Mouse (Mus musculus) kidney, embryonic 14.5 days (tissue): ENCODE measurements at regions not wholly inside any gene's neighbourhood (a gene's known extent, or its start where the extent isn't known, plus 50 kb on each side); places are given as distances from the start of the nearest gene placed in this dataset.

ENCODE experiments used
- ATAC-seq: fragments of 200-750 bp; cut with Nextera tagmentation; 2 replicates; pipeline ENCODE4 v1.8.0; 2017; ENCODE audit warnings: moderate number of reproducible peaks, mild to moderate bottlenecking, moderate TSS enrichment, moderate library complexity; ENCODE audit not compliant: low FRiP score, low TSS enrichment
- H3K27ac ChIP-seq: fragments of 300-500 bp; sonication (generic); 2 replicates; pipeline ENCODE4 v1.5.1; 2014; ENCODE audit warnings: low read depth, mild to moderate bottlenecking, low read length, moderate library complexity, mixed read lengths
- H3K27me3 ChIP-seq: fragments of 300-500 bp; sonication (generic); 2 replicates; pipeline ENCODE4 v1.6.1; 2014; ENCODE audit warnings: mild to moderate bottlenecking, low read length; ENCODE audit not compliant: control insufficient read depth, insufficient read depth
- H3K36me3 ChIP-seq: fragments of 300-500 bp; sonication (generic); 2 replicates; pipeline ENCODE4 v1.6.1; 2014; ENCODE audit warnings: low read length, mixed read lengths; ENCODE audit not compliant: control insufficient read depth, insufficient read depth
- H3K4me1 ChIP-seq: fragments of 300-500 bp; sonication (generic); 2 replicates; pipeline ENCODE4 v1.6.1; 2014; ENCODE audit warnings: low read length, mixed read lengths; ENCODE audit not compliant: control insufficient read depth, insufficient read depth
- H3K4me2 ChIP-seq: fragments of 300-500 bp; sonication (generic); replicated peaks from 2 replicates; pipeline ENCODE4 v1.6.1; 2014; ENCODE audit warnings: low read depth, mild to moderate bottlenecking, low read length
- H3K4me3 ChIP-seq: fragments of 300-500 bp; sonication (generic); 2 replicates; pipeline ENCODE4 v1.5.1; 2014; ENCODE audit warnings: mild to moderate bottlenecking, low read length
- H3K9ac ChIP-seq: fragments of 300-500 bp; sonication (generic); 2 replicates; pipeline ENCODE4 v1.6.1; 2014; ENCODE audit warnings: low read depth, mild to moderate bottlenecking, low read length, moderate library complexity
- H3K9me3 ChIP-seq: fragments of 300-500 bp; sonication (generic); 2 replicates; pipeline ENCODE4 v1.6.1; 2016; ENCODE audit warnings: low read length; ENCODE audit not compliant: control insufficient read depth
- WGBS: fragments of 180-500 bp; shearing (Covaris S2); extraction: QIAGEN DNeasy Blood & Tissue Kit; methylation state at CpG from one replicate; pipeline ENCODE4 v1.1.7; 2014; 5-methylcytosine and 5-hydroxymethylcytosine counted together

GRCm38 (mm10) chr15:67305681-67306080 lies 805.0 kb upstream of the Lrrc6 start:
- no peak overlapping the region for H3K27ac ChIP-seq

DNA sequence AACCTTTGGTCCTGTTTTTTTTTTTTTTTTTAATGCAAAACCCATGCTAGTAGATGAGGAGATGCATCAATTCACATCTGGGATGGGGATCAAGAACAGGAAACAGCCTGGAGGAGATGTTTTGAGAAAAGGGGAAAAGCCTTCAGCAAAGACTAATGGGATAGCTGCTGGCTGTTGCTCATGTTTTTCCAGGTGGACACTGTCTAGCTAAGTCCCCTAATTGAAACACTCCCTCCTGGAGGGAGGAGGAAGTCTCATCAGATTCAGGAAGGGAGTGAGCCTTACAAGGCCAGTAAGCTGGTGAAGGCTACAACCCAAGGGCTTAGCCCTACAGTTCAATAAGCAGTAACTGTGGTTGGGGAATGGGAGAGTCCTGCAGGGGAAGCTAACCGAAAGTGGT lies 803.1 kb upstream of the Lrrc6 start:
- Histone ChIP-seq H3K36me3 (no peaks in the 10 kb centered on the region), H3K9me3 (no peaks in the 10 kb centered on the region), H3K4me1 (peaks cover 13% of the 10 kb centered on the region; the same call in 1 of the 2 replicates), H3K27ac (peak overlapping the region; percentile 53), H3K27me3 (no peaks in the 10 kb centered on the region), H3K4me2 (no peak overlapping the region), H3K9ac (no peak overlapping the region), H3K4me3 (no peak overlapping the region)
- 14% methylated on average over 1 of the region's 1 CpGs for WGBS
- ATAC-seq = peak; percentile 84

More at GRCm38 (mm10) chr15:67305681-67306080, 805.0 kb upstream of the Lrrc6 start:
- no peak overlapping the region for H3K4me2 ChIP-seq
- no peaks in the 10 kb centered on the region for H3K36me3 ChIP-seq
- H3K9me3 ChIP-seq = no peaks in the 10 kb centered on the region
- no peak overlapping the region for H3K4me3 ChIP-seq
- no peak overlapping the region for H3K9ac ChIP-seq
- no peaks in the 10 kb centered on the region for H3K27me3 ChIP-seq
- 54% methylated on average over 1 of the region's 1 CpGs for WGBS
- H3K4me1 ChIP-seq = peaks cover 13% of the 10 kb centered on the region; the same call in 1 of the 2 replicates
- ATAC-seq = no peak

- Histone ChIP-seq H3K9ac (no peak overlapping the region), H3K36me3 (no peaks in the 10 kb centered on the region), H3K4me1 (peaks cover 13% of the 10 kb centered on the region; the same call in 1 of the 2 replicates), H3K4me3 (no peak overlapping the region), H3K4me2 (no peak overlapping the region; the same call in 1 of the 2 replicates), H3K9me3 (no peaks in the 10 kb centered on the region), H3K27ac (peak overlapping the region; percentile 76), H3K27me3 (no peaks in the 10 kb centered on the region)
- peak; percentile 67 for ATAC-seq
- 41% methylated on average over 6 of the region's 6 CpGs for WGBS
These were observed 801.2 kb upstream of the Lrrc6 start for GRCm38 (mm10) chr15:67301871-67302363.

- H3K27ac ChIP-seq = peak overlapping the region; percentile 76; the same call in 1 of the 2 replicates
These were observed 800.3 kb upstream of the Lrrc6 start for GRCm38 (mm10) chr15:67301024-67301423.

GRCm38 (mm10) chr15:67294797-67295196 lies 794.1 kb upstream of the Lrrc6 start:
- Histone ChIP-seq H3K27me3 (no peaks in the 10 kb centered on the region), H3K4me3 (no peak overlapping the region), H3K27ac (no peak overlapping the region), H3K9ac (no peak overlapping the region), H3K9me3 (no peaks in the 10 kb centered on the region), H3K36me3 (no peaks in the 10 kb centered on the region), H3K4me2 (no peak overlapping the region), H3K4me1 (no peaks in the 10 kb centered on the region)
- no peak for ATAC-seq
- WGBS = 95% methylated on average over 1 of the region's 1 CpGs

More at GRCm38 (mm10) chr15:67301024-67301423, 800.3 kb upstream of the Lrrc6 start:
- H3K9ac ChIP-seq = no peak overlapping the region
- no peak overlapping the region for H3K4me3 ChIP-seq
- H3K4me2 ChIP-seq = no peak overlapping the region
- H3K4me1 ChIP-seq = peaks cover 13% of the 10 kb centered on the region; the same call in 1 of the 2 replicates
- no peaks in the 10 kb centered on the region for H3K9me3 ChIP-seq
- ATAC-seq = no peak
- 24% methylated on average over 4 of the region's 4 CpGs for WGBS
- no peaks in the 10 kb centered on the region for H3K36me3 ChIP-seq
- no peaks in the 10 kb centered on the region for H3K27me3 ChIP-seq

DNA sequence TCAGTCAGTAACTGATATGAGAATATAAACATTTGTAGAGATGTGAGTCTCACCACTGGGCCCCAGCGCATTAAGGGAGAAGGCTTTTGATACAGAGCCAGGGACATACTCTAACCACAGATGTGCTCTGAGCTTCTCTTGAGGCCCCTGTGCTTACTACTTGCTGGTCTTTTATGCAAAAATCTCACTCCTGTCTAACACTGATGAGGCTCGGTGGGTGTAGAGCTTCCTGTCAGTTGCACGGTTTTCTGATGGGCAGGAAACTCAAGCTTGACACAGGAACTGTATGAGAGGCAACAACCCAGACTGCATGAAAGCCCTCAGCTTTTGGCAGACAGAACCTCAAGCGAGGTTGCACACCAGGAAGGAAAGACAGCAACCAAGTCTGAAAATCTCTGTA lies 789.0 kb upstream of the Lrrc6 start:
- Histone ChIP-seq H3K27ac (no peak overlapping the region), H3K36me3 (no peaks in the 10 kb centered on the region), H3K9ac (no peak overlapping the region), H3K9me3 (no peaks in the 10 kb centered on the region), H3K4me2 (no peak overlapping the region), H3K27me3 (no peaks in the 10 kb centered on the region), H3K4me3 (no peak overlapping the region), H3K4me1 (no peaks in the 10 kb centered on the region)
- WGBS = 67% methylated on average over 4 of the region's 4 CpGs
- ATAC-seq = no peak

- Histone ChIP-seq H3K27me3 (no peaks in the 10 kb centered on the region), H3K27ac (no peak overlapping the region), H3K4me2 (no peak overlapping the region), H3K9ac (no peak overlapping the region), H3K9me3 (no peaks in the 10 kb centered on the region), H3K36me3 (no peaks in the 10 kb centered on the region), H3K4me1 (no peaks in the 10 kb centered on the region), H3K4me3 (no peak overlapping the region)
- ATAC-seq = no peak
- WGBS = 37% methylated on average over 4 of the region's 4 CpGs
These were observed 784.2 kb upstream of the Lrrc6 start for GRCm38 (mm10) chr15:67284941-67285340.

DNA sequence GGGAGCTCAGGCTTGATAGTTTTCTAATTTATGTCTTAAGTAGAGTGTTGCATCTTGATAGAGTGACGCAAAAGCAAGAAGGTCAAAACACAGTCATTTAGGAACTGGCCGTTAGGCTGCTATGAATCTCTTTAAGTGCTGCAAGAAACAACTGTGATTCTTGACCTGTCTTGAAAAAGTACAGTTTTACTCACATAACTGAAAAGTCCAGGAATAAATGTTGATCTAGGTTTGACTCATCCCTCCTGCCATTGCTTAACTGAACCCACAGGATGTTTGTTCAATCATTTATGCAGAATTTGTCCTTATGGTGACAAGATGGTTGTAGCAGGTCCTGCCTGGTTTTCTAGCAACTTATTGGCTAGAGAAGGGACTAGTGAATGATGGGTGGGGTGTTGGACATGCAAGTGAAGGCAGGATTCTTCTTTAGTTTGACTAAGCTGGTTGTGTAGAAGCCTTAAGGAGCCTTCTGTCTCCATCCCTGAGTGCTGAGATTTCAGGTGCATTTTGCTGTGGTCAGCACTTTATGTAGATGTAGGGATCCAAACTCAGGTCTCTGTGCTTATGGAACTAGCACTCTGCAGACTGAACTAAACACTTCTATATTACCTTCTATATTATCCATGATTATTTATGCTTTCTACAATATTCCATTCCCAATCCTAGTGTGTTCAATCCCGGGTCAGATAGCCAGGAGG lies 782.7 kb upstream of the Lrrc6 start:
- Histone ChIP-seq H3K4me3 (no peak overlapping the region), H3K4me1 (no peaks in the 10 kb centered on the region), H3K9ac (no peak overlapping the region), H3K36me3 (no peaks in the 10 kb centered on the region), H3K4me2 (no peak overlapping the region), H3K27me3 (no peaks in the 10 kb centered on the region), H3K27ac (no peak overlapping the region), H3K9me3 (no peaks in the 10 kb centered on the region)
- ATAC-seq = no peak
- 55% methylated on average over 3 of the region's 3 CpGs for WGBS

GRCm38 (mm10) chr15:67278869-67279268 lies 778.2 kb upstream of the Lrrc6 start:
- Histone ChIP-seq H3K4me2 (no peak overlapping the region), H3K27me3 (no peaks in the 10 kb centered on the region), H3K27ac (no peak overlapping the region), H3K4me1 (no peaks in the 10 kb centered on the region), H3K9me3 (no peaks in the 10 kb centered on the region), H3K9ac (no peak overlapping the region), H3K4me3 (no peak overlapping the region), H3K36me3 (no peaks in the 10 kb centered on the region)
- 81% methylated on average over 1 of the region's 1 CpGs for WGBS
- ATAC-seq = no peak
